Mouse (Mus musculus): ENCODE data around the gene F830045P16Rik. TPM values are rescaled to one million over a fixed set of nuclear protein-coding genes. Genes with fewer than 3 reads are reported as not detected.
A peak's percentile ranks its signal among the peaks of the same experiment; 100 is the strongest.

F830045P16Rik gene
- total and polyA plus RNA-seq, 2 experiments from 2014 or later = not detected

- Histone ChIP-seq H3K27me3 (ENCODE audit: insufficient read depth, low read length) (no peaks in the 10 kb centered on the region), H3K9me3 (ENCODE audit: low read length) (no peaks in the 10 kb centered on the region), H3K4me1 (ENCODE audit: insufficient read depth, low read length) (peaks cover 10% of the 10 kb centered on the region; the same call in 1 of the 2 replicates), H3K4me2 (ENCODE audit: low read depth, low read length) (no peak overlapping the region), H3K4me3 (ENCODE audit: low read length) (no peak overlapping the region), H3K9ac (replicated peaks; ENCODE audit: low read length) (no peak overlapping the region), H3K27ac (no peak overlapping the region), H3K36me3 (ENCODE audit: insufficient read depth, low read length) (no peaks in the 10 kb centered on the region)
- 64% methylated on average over 4 of the region's 4 CpGs for WGBS
- TF ChIP-seq CTCF (IDR thresholded peaks at IDR 0.05; ENCODE audit: low read depth) = peak; percentile 5; the same call in 1 of the 2 replicates
- peak; percentile 34 for DNase-seq (ENCODE audit: low spot score)
- no peak for ATAC-seq
Observed at GRCm38 (mm10) chr2:129537926-129538325, 1.5 kb upstream of the F830045P16Rik start.

GRCm38 (mm10) chr2:129537360-129537759 lies 958 bp upstream of the F830045P16Rik start:
- ATAC-seq = peak; percentile 24; the same call in 1 of the 2 replicates
- Histone ChIP-seq H3K4me2 (ENCODE audit: low read depth, low read length) (no peak overlapping the region), H3K36me3 (ENCODE audit: insufficient read depth, low read length) (no peaks in the 10 kb centered on the region), H3K4me3 (ENCODE audit: low read length) (no peak overlapping the region), H3K9ac (replicated peaks; ENCODE audit: low read length) (no peak overlapping the region), H3K27ac (no peak overlapping the region), H3K27me3 (ENCODE audit: insufficient read depth, low read length) (no peaks in the 10 kb centered on the region), H3K9me3 (ENCODE audit: low read length) (no peaks in the 10 kb centered on the region), H3K4me1 (ENCODE audit: insufficient read depth, low read length) (peaks cover 10% of the 10 kb centered on the region; the same call in 1 of the 2 replicates)
- TF ChIP-seq CTCF (IDR thresholded peaks at IDR 0.05; ENCODE audit: low read depth) = no peak
- DNase-seq (ENCODE audit: low spot score) = no peak
- 20% methylated on average over 7 of the region's 7 CpGs for whole genome bisulfite sequencing

- DNase-seq (ENCODE audit: low spot score) = no peak
- ATAC-seq = peak; percentile 19; the same call in 1 of the 2 replicates
- peaks cover 10% of the 10 kb centered on the region; the same call in 1 of the 2 replicates for H3K4me1 ChIP-seq (ENCODE audit: insufficient read depth, low read length)
- H3K4me3 ChIP-seq (ENCODE audit: low read length) = no peak overlapping the region
- H3K4me2 ChIP-seq (ENCODE audit: low read depth, low read length) = no peak overlapping the region
- H3K9me3 ChIP-seq (ENCODE audit: low read length) = no peaks in the 10 kb centered on the region
- WGBS = 45% methylated on average over 1 of the region's 1 CpGs
- H3K36me3 ChIP-seq (ENCODE audit: insufficient read depth, low read length) = no peaks in the 10 kb centered on the region
- no peak overlapping the region for H3K9ac ChIP-seq (replicated peaks; ENCODE audit: low read length)
- H3K27me3 ChIP-seq (ENCODE audit: insufficient read depth, low read length) = no peaks in the 10 kb centered on the region
- TF ChIP-seq CTCF (IDR thresholded peaks at IDR 0.05; ENCODE audit: low read depth) = no peak
- H3K27ac ChIP-seq = no peak overlapping the region
Observed at GRCm38 (mm10) chr2:129536926-129537325, 524 bp upstream of the F830045P16Rik start.

GRCm38 (mm10) chr2:129534886-129535591 lies 1.4 kb downstream of the F830045P16Rik start:
- TF ChIP-seq CTCF (IDR thresholded peaks at IDR 0.05; ENCODE audit: low read depth) = no peak
- peak; percentile 25; the same call in 1 of the 2 replicates for ATAC-seq
- WGBS = 48% methylated on average over 5 of the region's 5 CpGs
- peaks cover 10% of the 10 kb centered on the region; the same call in 1 of the 2 replicates for H3K4me1 ChIP-seq (ENCODE audit: insufficient read depth, low read length)
- no peaks in the 10 kb centered on the region for H3K36me3 ChIP-seq (ENCODE audit: insufficient read depth, low read length)
- no peaks in the 10 kb centered on the region for H3K27me3 ChIP-seq (ENCODE audit: insufficient read depth, low read length)
- H3K9me3 ChIP-seq (ENCODE audit: low read length) = no peaks in the 10 kb centered on the region
- no peak for DNase-seq (ENCODE audit: low spot score)
- H3K4me2 ChIP-seq (ENCODE audit: low read depth, low read length) = no peak overlapping the region
- H3K4me3 ChIP-seq (ENCODE audit: low read length) = no peak overlapping the region
- H3K9ac ChIP-seq (replicated peaks; ENCODE audit: low read length) = no peak overlapping the region
- no peak overlapping the region for H3K27ac ChIP-seq

- Histone ChIP-seq H3K4me3 (ENCODE audit: low read length) (no peak overlapping the region), H3K4me1 (ENCODE audit: insufficient read depth, low read length) (no peaks in the 10 kb centered on the region), H3K9me3 (ENCODE audit: low read length) (no peaks in the 10 kb centered on the region), H3K27ac (no peak overlapping the region), H3K4me2 (ENCODE audit: low read depth, low read length) (no peak overlapping the region), H3K36me3 (ENCODE audit: insufficient read depth, low read length) (no peaks in the 10 kb centered on the region), H3K9ac (replicated peaks; ENCODE audit: low read length) (no peak overlapping the region), H3K27me3 (ENCODE audit: insufficient read depth, low read length) (no peaks in the 10 kb centered on the region)
- 72% methylated on average over 2 of the region's 2 CpGs for WGBS
- no peak for ATAC-seq
- no peak for TF ChIP-seq CTCF (IDR thresholded peaks at IDR 0.05; ENCODE audit: low read depth)
- DNase-seq (ENCODE audit: low spot score) = no peak
Observed at GRCm38 (mm10) chr2:129531890-129532289, 4.5 kb downstream of the F830045P16Rik start.

DNA sequence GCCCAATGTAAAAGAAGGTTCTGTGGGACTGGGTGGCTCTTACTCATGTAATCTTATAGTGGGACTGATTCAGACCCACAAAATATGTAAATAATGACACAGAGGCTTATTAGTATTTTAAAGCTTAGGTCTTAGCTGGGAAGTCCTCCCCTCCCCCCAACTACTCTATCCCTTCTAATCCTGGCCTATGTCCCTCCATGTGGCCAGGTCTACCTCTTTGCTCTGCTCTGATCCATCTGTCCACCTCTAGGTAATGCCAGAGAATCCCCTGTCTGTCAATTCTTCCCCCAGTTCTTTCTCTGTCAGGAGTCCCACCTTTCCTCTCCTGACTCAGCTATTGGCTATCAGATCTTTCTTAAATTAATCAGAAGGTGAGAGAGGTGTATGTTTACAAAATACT lies 5.3 kb downstream of the F830045P16Rik start:
- Histone ChIP-seq H3K4me2 (ENCODE audit: low read depth, low read length) (no peak overlapping the region), H3K9ac (replicated peaks; ENCODE audit: low read length) (no peak overlapping the region), H3K4me1 (ENCODE audit: insufficient read depth, low read length) (no peaks in the 10 kb centered on the region), H3K27ac (no peak overlapping the region), H3K27me3 (ENCODE audit: insufficient read depth, low read length) (no peaks in the 10 kb centered on the region), H3K4me3 (ENCODE audit: low read length) (no peak overlapping the region), H3K36me3 (ENCODE audit: insufficient read depth, low read length) (no peaks in the 10 kb centered on the region), H3K9me3 (ENCODE audit: low read length) (no peaks in the 10 kb centered on the region)
- no peak for DNase-seq (ENCODE audit: low spot score)
- no peak for ATAC-seq
- TF ChIP-seq CTCF (IDR thresholded peaks at IDR 0.05; ENCODE audit: low read depth) = no peak
